Comparison of ENCODE assay signal across 8 mouse cellular contexts in the genomic region with DNA sequence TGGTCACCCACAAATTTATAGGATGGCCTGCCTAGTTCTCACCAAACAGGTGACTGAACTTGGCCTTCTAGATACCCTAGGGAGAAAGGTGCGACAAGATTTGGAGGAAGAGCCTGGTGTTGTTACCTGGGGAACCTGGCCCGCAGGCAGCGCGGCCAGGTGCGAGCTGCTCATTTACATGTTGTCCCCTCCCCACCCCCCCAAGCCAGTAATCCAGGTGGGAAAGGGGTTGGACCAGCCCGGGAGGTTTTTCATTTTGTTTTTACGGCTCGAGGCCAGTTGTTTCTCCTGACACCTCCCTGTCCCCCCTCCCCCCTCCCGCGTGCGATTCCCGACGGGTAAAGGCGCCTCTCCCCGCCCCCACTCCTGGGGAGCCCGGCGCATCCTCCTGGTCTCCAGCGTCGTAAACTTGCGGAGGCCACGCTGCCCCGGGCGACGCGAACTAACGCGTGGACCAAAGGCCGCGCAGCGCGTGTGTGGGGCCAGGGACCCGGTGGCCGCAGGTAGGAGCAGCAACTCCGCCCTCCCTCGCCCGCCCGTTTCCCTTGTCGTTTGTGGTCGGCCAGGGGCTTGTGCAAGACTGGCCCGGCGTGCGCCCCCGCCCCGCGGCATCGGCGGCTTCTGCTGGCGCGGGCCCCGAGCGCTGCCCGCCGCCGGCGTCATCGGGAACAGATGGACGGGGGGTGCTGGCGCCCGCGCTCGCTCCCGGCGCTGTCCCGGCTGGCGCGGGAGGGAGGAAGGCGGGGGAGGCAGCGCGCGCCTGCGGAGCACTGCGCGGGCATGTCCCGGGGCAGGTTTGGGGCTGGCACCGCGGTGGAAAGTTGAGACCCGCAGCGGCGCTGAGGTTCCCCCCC. TPM values are rescaled to one million over a fixed set of nuclear protein-coding genes. Genes with fewer than 3 reads are reported as not detected.
DNase-seq lines count a peak whose midpoint lies in the region; ATAC-seq lines count a peak whose summit lies in the region.

No protein-coding gene starts in this region.

- peaks cover 91% of the 10 kb centered on the region for H3K4me1 ChIP-seq in liver, embryonic 13.5 days (replicated peaks)
- peaks cover 82% of the 10 kb centered on the region for H3K4me1 ChIP-seq in neural tube, embryonic 11.5 days (ENCODE audit: control insufficient read depth, insufficient read depth, low read length)

- no peak for ATAC-seq in liver, embryonic 13.5 days (ENCODE audit: low read depth)
- no peak for ATAC-seq in neural tube, embryonic 11.5 days (ENCODE audit: insufficient read depth, low FRiP score, low TSS enrichment)

- under 1% methylated on average over 73 of the region's 79 CpGs for WGBS in liver, embryonic 13.5 days (ENCODE audit: insufficient replicate concordance)
- under 1% methylated on average over 60 of the region's 79 CpGs for whole genome bisulfite sequencing in neural tube, embryonic 11.5 days

- H3K27me3 ChIP-seq in liver, embryonic 13.5 days, result no peaks in the 10 kb centered on the region
- H3K27me3 ChIP-seq in neural tube, embryonic 11.5 days (ENCODE audit: control insufficient read depth, insufficient read depth, low read length), result no peaks in the 10 kb centered on the region

- H3K4me2 ChIP-seq in liver, embryonic 13.5 days, result peak overlapping the region; percentile 100
- H3K4me2 ChIP-seq in neural tube, embryonic 11.5 days (ENCODE audit: low read depth), result peak overlapping the region; percentile 97

- H3K4me3 ChIP-seq in liver, embryonic 13.5 days (replicated peaks), result peak overlapping the region; percentile 89
- H3K4me3 ChIP-seq in neural tube, embryonic 11.5 days (ENCODE audit: low read depth, low read length), result peak overlapping the region; percentile 62

- H3K9me3 ChIP-seq in liver, embryonic 13.5 days (replicated peaks), result no peaks in the 10 kb centered on the region
- no peaks in the 10 kb centered on the region for H3K9me3 ChIP-seq in neural tube, embryonic 11.5 days (ENCODE audit: control insufficient read depth, low read length)

- H3K9ac ChIP-seq in liver, embryonic 13.5 days, result peak overlapping the region; percentile 96
- H3K9ac ChIP-seq in neural tube, embryonic 11.5 days (ENCODE audit: low read length), result peak overlapping the region; percentile 87

- peak; percentile 79 to 84 for DNase-seq in left cerebral cortex, adult 18-20 months (ENCODE audit: low spot score in 2 of 2)
- no peak for DNase-seq in left cerebral cortex, adult 11 months (ENCODE audit: low spot score)
- peak; percentile 81 to 92 for DNase-seq in cerebellum, adult 18-20 months
- peak; percentile 62 for DNase-seq in gastrocnemius, postnatal 10 days
- DNase-seq in kidney, adult 9 months, result peak; percentile 38
- DNase-seq in liver, embryonic 13.5 days, result no peak
- DNase-seq in neural tube, embryonic 11.5 days (ENCODE audit: low spot score), result peak; percentile 78
- peak; percentile 66 to 74 for DNase-seq in thymus, postnatal 36 days

- peak overlapping the region; percentile 94 for H3K27ac ChIP-seq in liver, embryonic 13.5 days
- peak overlapping the region; percentile 98 for H3K27ac ChIP-seq in neural tube, embryonic 11.5 days (ENCODE audit: low read depth, low read length)

- H3K36me3 ChIP-seq in liver, embryonic 13.5 days, result peaks cover 4% of the 10 kb centered on the region; the same call in 1 of the 2 replicates
- H3K36me3 ChIP-seq in neural tube, embryonic 11.5 days (ENCODE audit: control insufficient read depth, insufficient read depth, low read length), result no peaks in the 10 kb centered on the region; the same call in 1 of the 2 replicates

RNA-seq across cellular contexts. Expression of a gene that starts 53.4 kb away (rescaled TPM):
- total RNA-seq in left cerebral cortex, adult 18-20 months (2021), result 1 to 10 TPM; 2.1 to 2.4 TPM
- total RNA-seq in gastrocnemius, postnatal 10 days (2021), result 1 to 10 TPM; 8.6 to 9.1 TPM
- polyA plus RNA-seq in liver, embryonic 13.5 days (2015; fragmentation: Nextera tagmentation; extraction: Ambion mirVana), result 75.6 and 75.9 TPM in 2 replicates
- polyA plus RNA-seq in neural tube, embryonic 11.5 days (2014; fragmentation: Nextera tagmentation; extraction: Ambion mirVana), result 101 and 109 TPM in 2 replicates

Comparison
In these comparisons a context has a peak if more than half of its experiments do, and no peak if none do; other contexts are left out.
1. DNase-seq: peak in left cerebral cortex, adult 18-20 months (2 of 2), cerebellum, adult 18-20 months (2 of 2), gastrocnemius, postnatal 10 days (single experiment), kidney, adult 9 months (single experiment), neural tube, embryonic 11.5 days (single experiment) and thymus, postnatal 36 days (2 of 2); none in left cerebral cortex, adult 11 months (single experiment) and liver, embryonic 13.5 days (single experiment).